Mouse (Mus musculus): ENCODE measurements around the gene 4930438A08Rik.
"Not testable (repeated sequence)": the region's sequence is repeated elsewhere in the genome, so short reads cannot be mapped to it uniquely, and the experiment has no call there.

The 4930438A08Rik gene

DNA sequence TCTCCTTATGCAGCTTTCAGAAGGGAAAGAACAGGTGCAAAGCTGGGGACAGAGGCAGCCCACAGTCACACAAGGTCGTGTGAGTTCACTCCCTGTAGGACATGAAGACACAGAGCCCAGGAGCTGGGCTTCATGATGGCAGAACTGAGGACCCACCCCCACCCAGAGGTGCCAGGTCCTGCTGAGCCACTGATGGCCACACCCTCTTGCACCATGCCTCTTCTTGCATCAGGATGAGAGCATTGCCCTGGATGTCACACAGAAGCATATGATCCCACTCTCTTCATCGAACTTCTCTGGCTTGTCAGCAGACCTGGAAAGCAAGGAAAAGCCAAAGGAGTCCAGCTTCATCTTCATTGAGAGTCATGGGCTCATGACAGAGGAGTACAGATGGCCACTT, at the start of gene 4930438A08Rik:
4930438A08Rik (plus strand) TSS at position 228 of the 400 bp plus-strand sequence.
- DNase-seq (ENCODE audit: low read depth, low spot score) = no peak

GRCm38 (mm10) chr11:58224872-58225271, 49.7 kb upstream of the 4930438A08Rik start:
- DNase-seq (ENCODE audit: low read depth, low spot score) = not testable (repeated sequence)

DNA sequence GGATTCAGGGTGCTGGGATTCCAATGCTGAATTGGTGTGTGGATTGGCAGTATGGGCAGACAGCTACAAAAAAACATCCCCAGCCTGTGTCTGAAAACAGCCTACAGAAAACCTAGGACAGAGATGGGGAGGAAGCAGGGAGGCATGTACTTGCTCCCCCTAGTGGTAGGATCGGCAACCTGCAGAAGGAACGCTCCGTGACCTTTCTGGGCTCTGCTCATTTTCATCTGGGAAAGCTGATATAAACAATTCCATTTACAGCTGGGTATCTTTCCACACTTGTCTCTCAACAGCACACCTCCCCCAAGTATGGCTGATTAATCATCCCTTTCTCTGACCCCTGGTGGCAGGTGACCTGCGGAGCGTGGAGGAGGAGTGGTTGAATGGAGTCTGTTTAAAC, 48.9 kb upstream of the 4930438A08Rik start:
- peak; percentile 76 for DNase-seq (ENCODE audit: low read depth, low spot score)

DNA sequence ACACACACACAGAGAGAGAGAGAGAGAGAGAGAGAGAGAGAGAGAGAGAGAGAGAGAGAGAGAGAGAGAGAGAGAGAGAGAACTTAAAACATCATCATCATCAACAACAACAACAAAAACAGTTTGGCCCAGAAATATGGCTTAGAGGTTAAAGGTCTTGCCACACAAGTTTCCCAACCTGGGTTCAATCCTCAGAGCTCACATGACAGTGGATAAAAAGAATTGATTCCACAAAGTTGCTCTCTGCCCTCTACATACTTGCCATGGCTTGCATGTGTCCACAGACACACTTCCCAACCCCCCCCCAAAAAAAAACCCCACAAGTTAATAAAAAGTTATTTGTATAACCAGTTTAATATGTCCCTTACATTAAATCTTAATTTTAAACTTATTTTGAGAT, 48.2 kb upstream of the 4930438A08Rik start:
- no peak for DNase-seq (ENCODE audit: low read depth, low spot score)

- DNase-seq (ENCODE audit: low read depth, low spot score) = not testable (repeated sequence)
Observed at GRCm38 (mm10) chr11:58228021-58228420, 46.6 kb upstream of the 4930438A08Rik start.

DNA sequence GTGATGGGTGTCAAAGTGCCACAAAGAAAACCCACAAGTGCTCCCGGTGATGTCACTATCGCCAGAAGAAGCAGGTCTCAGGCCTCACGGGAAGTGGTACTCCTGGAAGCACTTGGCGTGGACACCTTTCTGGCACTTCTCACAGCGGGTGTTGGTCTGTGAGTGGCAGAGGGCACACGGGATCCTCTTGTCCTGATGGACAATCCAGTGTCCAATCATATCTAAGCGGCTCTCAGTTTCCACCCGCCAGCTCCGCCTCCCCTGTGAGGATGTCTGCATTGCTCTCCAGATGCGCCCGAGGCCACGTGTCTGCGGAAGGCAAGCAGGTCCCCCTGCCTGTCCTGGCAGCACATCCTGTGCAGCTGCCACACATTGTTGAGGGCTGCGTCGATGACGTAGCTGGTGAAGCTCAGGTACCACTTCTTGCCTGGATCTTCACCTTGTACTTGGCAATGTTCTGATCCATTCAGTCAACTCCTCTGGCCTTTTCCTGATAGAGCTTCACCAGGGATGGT, 44.1 kb upstream of the 4930438A08Rik start:
- peak; percentile 35 for DNase-seq (ENCODE audit: low read depth, low spot score)

DNA sequence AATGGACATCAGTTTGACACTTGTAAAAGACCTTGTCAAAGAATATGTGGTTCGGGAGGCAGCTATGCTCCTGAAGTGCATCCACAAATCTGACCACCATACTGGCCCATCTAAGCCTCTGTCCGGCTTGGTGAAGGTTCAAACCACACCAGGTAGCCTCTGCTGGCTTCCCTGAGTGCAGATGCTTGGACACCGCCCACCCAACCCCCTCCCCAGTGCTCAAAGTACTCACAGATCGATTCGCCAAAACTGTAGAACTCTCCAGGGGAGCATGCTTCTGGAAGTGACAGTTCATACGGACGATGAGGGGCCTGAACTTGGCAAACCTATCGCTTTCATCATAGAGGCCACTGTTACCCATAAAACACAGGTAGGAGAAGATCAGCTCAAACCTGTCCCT, 43.4 kb upstream of the 4930438A08Rik start:
- no peak for DNase-seq (ENCODE audit: low read depth, low spot score)

GRCm38 (mm10) chr11:58234551-58234950, 40.0 kb upstream of the 4930438A08Rik start:
- not testable (repeated sequence) for DNase-seq (ENCODE audit: low read depth, low spot score)

GRCm38 (mm10) chr11:58235152-58235551, 39.4 kb upstream of the 4930438A08Rik start:
- peak; percentile 77 for DNase-seq (ENCODE audit: low read depth, low spot score)

- DNase-seq (ENCODE audit: low read depth, low spot score) = peak; percentile 81
Observed at GRCm38 (mm10) chr11:58238840-58239791, 35.5 kb upstream of the 4930438A08Rik start.

DNA sequence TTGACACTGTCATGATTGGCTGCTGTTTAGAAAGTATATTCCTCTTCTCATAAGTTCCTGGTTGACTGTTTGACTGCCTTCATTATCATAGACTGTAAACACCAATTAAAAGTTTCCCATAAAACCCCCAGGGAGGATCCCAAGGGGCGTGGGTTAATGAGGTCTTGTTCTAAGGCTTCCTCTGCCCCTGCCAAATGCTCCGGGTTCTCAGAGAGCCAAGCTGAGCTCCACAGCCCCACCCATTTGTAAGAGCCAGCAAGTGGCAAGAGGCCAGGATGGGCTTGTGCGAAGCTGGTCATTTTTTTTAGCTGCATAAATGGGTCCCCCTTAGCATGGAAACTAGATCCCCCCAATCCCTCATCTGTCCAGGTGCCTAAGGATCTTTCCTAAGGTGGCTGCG, 27.3 kb upstream of the 4930438A08Rik start:
- DNase-seq (ENCODE audit: low read depth, low spot score) = no peak

GRCm38 (mm10) chr11:58249203-58249981, 25.2 kb upstream of the 4930438A08Rik start:
- DNase-seq (ENCODE audit: low read depth, low spot score) = no peak

- DNase-seq (ENCODE audit: low read depth, low spot score) = no peak
Observed at GRCm38 (mm10) chr11:58250550-58250949, 24.0 kb upstream of the 4930438A08Rik start.

DNA sequence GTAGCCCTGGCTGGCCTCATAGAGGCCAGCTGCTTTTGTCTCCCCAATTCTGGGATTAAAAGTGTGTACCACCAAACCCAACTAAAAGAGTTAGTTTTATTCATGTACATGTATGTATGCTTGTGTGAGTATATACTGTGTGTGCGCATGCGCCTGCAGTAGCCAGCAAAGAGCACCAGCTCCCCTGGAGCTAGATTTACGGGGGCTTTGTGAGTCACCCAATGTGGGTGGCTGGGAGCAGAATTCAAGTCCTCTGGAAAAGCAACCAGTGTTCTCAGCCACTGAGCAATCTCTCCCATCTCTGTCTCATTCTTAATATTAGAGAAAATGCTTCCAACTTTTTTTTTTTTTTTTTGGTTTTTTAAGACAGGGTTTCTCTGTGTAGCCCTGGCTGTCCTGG, 20.2 kb upstream of the 4930438A08Rik start:
- DNase-seq (ENCODE audit: low read depth, low spot score) = no peak

- no peak for DNase-seq (ENCODE audit: low read depth, low spot score)
Observed at GRCm38 (mm10) chr11:58257816-58258215, 16.8 kb upstream of the 4930438A08Rik start.

DNA sequence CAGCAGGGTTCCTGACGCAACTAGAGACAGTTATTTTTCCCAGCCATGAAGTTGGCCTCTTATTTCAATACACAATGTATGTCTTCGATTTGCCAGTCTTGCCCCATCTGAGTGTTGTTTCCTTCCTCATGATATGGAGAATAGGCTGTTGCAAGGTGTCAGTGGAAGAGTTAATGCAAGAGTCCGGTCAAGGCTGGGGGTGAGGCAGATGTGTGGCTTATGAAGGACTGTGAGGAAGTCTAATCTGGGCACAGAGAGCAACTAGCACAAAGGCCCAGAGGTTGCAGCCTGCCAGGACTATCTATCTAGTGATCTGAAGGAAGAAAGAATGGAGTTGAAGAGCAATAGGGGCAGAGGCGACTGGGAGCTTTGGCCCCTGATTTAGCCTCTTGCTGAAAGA, 14.4 kb upstream of the 4930438A08Rik start:
- no peak for DNase-seq (ENCODE audit: low read depth, low spot score)

GRCm38 (mm10) chr11:58261826-58262225, 12.8 kb upstream of the 4930438A08Rik start:
- no peak for DNase-seq (ENCODE audit: low read depth, low spot score)

GRCm38 (mm10) chr11:58262336-58262735, 12.3 kb upstream of the 4930438A08Rik start:
- DNase-seq (ENCODE audit: low read depth, low spot score) = no peak

DNA sequence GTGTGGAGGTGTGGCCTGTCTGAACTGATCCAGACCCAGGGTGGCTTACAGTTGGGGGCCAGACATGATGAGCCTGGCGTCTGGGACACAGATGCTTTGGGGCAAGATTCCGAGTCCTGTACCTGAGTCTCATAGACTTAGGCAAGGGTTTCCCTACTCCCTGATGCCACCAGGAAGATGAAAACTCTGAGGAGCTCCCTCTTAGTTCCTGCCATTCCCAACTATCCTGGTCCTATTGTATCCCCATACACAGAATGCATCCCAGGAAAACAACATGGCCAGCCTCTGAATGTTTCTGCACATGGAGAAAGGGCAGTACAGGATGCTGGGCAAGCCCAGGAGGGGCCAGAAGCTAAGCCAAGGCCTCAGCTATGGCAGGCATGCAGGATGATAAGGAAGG, 11.1 kb upstream of the 4930438A08Rik start:
- DNase-seq (ENCODE audit: low read depth, low spot score) = no peak

DNA sequence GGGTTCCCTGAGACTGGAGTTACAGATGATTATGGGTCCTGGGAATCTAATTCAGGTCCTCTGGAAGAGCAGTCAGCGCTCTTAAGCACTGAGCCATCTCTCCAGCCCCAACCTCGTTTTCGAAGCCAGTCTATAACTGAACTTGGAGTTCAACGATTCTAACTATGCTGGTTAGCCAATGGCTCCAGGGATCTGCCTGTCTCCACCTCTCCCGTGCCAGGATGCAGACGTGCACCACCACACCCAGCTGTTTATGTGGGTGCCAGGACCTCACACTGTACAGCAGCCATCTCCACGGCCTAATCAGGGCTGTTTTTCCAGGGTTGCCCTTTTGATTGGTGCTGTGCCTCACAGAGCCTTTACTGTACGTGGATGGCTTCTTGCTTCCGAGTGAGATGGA, 10.1 kb upstream of the 4930438A08Rik start:
- DNase-seq (ENCODE audit: low read depth, low spot score) = no peak

- DNase-seq (ENCODE audit: low read depth, low spot score) = no peak
Observed at GRCm38 (mm10) chr11:58268285-58268684, 6.3 kb upstream of the 4930438A08Rik start.

- no peak for DNase-seq (ENCODE audit: low read depth, low spot score)
Observed at GRCm38 (mm10) chr11:58275756-58276155, 1.2 kb downstream of the 4930438A08Rik start.

Data from CD4-positive helper T cell, adult 2 months (primary cell).